Mouse (Mus musculus) testis, adult 2 months (tissue): ENCODE measurements around the gene Shc1.
A peak's percentile ranks its signal among the peaks of the same experiment; 100 is the strongest.

ENCODE experiments used
- CTCF ChIP-seq: fragments of 200-500 bp; IDR thresholded peaks from 2 replicates; pipeline ENCODE4 v1.5.1; 2012; ENCODE audit warnings: low read depth, mild to moderate bottlenecking, inconsistent platforms, low read length, moderate library complexity; ENCODE audit not compliant: control insufficient read depth, insufficient read depth, insufficient replicate concordance
- POLR2A ChIP-seq: fragments of 200-500 bp; IDR thresholded peaks from 2 replicates; pipeline ENCODE4 v1.6.1; 2012; ENCODE audit warnings: low read depth, mild to moderate bottlenecking, inconsistent platforms, low read length, moderate library complexity; ENCODE audit not compliant: control insufficient read depth

DNA sequence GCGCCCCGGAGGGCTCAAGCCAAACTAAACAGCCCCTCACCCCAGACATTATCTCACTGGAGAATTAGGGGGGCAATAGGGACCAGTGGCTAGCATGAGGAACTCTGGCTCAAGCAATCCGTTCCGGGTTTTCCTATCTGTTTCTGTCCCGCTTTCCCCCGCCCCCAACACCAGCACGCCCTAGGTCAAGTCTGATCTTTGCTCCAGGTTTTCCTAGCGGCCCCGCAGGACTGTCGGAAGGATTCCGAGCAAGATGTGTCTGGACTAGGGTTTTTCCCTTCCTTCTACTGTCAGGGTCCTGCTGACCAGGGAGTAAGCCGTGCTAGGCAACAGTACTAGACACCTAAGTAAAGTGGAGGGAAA, 23.4 kb upstream of the Shc1 start:
- TF ChIP-seq CTCF: no peak
- TF ChIP-seq POLR2A: 0 out of 2 replicates have a peak, but pooled peaks have one; percentile 35
